Mouse (Mus musculus): ENCODE measurements around the gene Naa50. TPM values are rescaled to one million over a fixed set of nuclear protein-coding genes. Genes with fewer than 3 reads are reported as not detected.

The Naa50 gene
- polyA plus RNA-seq (2012; ENCODE audit: insufficient read depth, low replicate concordance), result 1.1 and 6.5 TPM in 2 replicates

DNA sequence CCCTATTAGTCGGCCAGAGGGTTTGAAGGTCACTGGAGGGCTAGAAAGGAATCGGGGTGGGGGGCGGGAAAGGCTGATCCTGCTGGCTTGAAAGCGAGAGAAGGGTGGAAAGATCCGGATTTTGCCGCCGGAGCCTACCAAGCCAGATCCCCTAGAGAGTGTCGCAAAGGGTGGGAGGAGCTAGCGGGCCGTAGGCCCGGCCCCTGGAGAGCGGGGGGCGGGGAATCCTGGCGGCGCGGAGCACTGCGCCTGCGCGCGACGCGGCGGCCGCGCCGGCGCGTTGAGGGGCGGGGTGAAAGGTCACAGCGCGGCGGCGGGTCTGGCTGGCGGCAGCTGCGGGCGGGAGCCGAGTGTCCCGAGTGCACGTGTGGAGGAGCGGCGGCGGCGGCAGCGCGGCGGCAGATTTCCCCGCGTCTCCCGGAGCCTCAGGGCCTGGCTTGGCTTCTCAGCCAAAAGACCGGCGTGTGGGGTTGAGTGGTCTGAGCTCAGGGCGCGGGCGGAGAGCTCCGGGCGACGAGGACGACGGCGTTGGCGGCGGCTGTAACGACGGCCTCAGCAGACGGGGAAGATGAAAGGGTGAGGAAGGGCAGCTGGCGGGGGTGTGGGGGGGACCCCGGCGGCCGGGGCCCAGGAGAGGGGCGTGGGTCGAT lies at the start of gene Naa50, which contains the start of gene Atp6v1a:
Gene Naa50 (plus strand): TSS at position 295 of the 650 bp plus-strand sequence.
Gene Atp6v1a (minus strand): TSS at position 170 of the 650 bp plus-strand sequence.
- H3K27me3 ChIP-seq (replicated peaks), result no peaks in the 10 kb centered on the region
- H3K36me3 ChIP-seq (replicated peaks; ENCODE audit: low read length), result peaks cover 2% of the 10 kb centered on the region
- H3K4me1 ChIP-seq, result peaks cover 33% of the 10 kb centered on the region
- H3K9me3 ChIP-seq, result no peaks in the 10 kb centered on the region
- peak within 1 kb of the TSS; percentile 100 for H3K4me3 ChIP-seq (replicated peaks)
- no peak for TF ChIP-seq GATA1 (IDR thresholded peaks at IDR 0.05; ENCODE audit: borderline replicate concordance, low read length)

DNA sequence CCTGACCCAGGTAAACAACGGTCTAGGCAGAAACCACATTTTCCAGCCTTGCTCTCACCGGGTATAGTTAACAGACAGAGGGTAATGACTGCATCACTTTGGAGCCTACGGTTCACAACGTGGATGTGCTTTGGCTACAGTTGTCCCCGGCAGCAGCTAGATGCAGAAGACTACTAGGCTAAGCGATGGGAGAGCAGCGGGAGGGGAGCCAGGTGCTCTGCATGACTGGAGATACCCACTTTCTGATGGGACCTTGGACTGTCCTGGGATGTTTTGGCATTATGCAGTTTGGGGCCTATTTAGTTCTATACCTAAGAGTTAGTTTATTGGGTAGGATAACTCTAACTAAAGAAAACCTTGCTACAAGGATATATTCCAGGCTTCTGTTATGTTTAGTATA lies 40.3 kb upstream of the Naa50 start:
- H3K36me3 ChIP-seq (replicated peaks; ENCODE audit: low read length), result peaks cover 98% of the 10 kb centered on the region
- H3K9me3 ChIP-seq, result no peaks in the 10 kb centered on the region
- no peak overlapping the region for H3K4me3 ChIP-seq (replicated peaks)
- TF ChIP-seq FLI1 (IDR thresholded peaks at IDR 0.05; ENCODE audit: low read length) (no peak), GATA1 (IDR thresholded peaks at IDR 0.05; ENCODE audit: borderline replicate concordance, low read length) (no peak)
- H3K27me3 ChIP-seq (replicated peaks), result no peaks in the 10 kb centered on the region
- H3K4me1 ChIP-seq, result no peaks in the 10 kb centered on the region

DNA sequence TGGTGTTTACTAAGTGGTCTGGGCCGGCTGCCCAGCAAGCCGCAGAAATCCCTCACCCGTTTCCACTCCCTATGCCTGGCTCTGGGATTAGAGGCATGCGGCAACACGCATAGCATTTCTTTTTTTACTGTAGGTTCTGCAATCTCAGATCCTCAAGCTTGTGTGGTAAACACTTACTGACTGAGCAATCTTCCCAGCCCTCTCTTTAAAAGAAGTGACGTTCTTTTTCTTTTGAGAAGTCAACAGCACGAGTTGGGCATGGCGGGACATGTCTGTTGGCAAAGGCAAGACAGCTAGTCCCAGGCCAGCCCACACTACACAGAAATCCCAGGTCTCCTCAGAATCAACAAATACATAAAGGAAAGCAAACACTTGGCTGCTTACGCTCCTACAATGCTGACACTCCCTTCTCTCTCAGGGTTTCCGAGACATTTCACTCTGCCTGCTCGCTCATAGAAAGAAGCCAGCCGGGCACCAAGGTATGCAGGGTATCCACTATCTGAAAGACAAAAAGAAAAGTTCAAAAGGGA lies 38.4 kb upstream of the Naa50 start:
- H3K4me1 ChIP-seq, result no peaks in the 10 kb centered on the region
- H3K27me3 ChIP-seq (replicated peaks), result no peaks in the 10 kb centered on the region
- H3K4me3 ChIP-seq (replicated peaks), result no peak overlapping the region
- H3K36me3 ChIP-seq (replicated peaks; ENCODE audit: low read length), result peaks cover 92% of the 10 kb centered on the region
- no peaks in the 10 kb centered on the region for H3K9me3 ChIP-seq
- no peak for TF ChIP-seq FLI1 (IDR thresholded peaks at IDR 0.05; ENCODE audit: low read length)
- TF ChIP-seq GATA1 (IDR thresholded peaks at IDR 0.05; ENCODE audit: borderline replicate concordance, low read length), result no peak

DNA sequence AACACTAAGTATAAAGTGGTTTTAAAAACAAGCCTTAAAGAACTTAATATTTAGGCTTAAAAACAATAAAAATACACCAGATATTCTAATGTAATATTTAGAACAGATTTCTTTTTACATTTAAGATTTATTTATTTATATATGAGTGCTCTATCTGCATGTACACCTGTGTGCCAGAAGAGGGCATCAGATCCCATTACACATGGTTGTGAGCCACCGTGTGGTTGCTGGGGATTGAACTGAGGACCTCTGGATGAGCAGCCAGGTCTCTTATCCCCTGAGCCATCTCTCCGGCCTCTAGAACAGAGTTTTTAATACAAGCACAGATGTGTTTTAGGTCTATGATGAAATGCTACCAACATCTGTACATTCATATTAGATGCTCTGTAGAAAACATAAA lies 36.7 kb upstream of the Naa50 start:
- H3K36me3 ChIP-seq (replicated peaks; ENCODE audit: low read length), result peaks cover 93% of the 10 kb centered on the region

DNA sequence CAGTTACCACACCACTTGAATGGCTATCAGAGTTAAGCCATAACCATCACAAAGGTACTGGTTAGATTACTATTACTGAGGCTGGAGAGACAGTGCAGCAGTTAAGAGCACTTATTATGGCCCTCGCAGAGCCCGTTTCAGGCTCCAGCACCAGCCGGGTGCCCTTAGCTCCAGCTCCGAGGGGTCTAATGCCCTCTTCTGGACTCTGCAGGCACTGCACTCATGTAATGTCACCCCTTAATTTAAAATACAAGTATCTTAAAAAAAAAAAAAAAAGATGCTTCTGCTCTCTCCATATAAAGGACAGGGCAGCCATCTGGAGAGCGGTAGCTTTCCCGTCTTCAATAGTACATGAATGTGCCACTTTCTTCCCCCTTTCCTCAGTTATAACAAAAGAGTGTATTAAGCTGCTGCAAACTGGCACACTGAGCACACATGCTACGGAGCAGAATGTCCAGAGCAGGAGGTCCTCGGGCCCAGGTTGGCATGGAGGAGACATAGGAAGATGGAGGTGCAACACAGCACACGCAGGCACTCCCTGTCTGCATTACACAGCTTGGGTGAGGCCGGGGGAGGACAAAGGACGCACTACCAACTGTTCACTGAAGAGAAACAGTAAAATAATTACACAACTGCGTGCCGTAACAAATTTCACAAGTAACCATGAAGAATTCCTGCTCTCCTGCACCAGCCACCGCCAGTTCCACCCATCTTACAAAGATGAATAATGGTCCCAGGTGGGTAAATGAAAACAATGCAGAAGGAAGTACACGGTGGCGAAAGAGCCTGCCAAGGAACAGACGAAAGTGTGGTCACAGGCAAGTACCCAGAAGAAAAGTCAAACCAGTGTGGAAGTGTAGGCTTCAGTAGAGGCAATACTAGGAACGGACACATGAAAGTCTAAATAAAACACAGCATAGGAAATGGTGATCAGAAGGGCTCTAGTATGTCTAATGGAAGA lies 35.5 kb upstream of the Naa50 start:
- peaks cover 93% of the 10 kb centered on the region for H3K36me3 ChIP-seq (replicated peaks; ENCODE audit: low read length)

More for the DNA sequence above, 36.7 kb upstream of the Naa50 start:
- H3K4me1 ChIP-seq, result no peaks in the 10 kb centered on the region
- no peaks in the 10 kb centered on the region for H3K9me3 ChIP-seq
- no peaks in the 10 kb centered on the region for H3K27me3 ChIP-seq (replicated peaks)
- TF ChIP-seq GATA1 (IDR thresholded peaks at IDR 0.05; ENCODE audit: borderline replicate concordance, low read length) (no peak), FLI1 (IDR thresholded peaks at IDR 0.05; ENCODE audit: low read length) (no peak)
- no peak overlapping the region for H3K4me3 ChIP-seq (replicated peaks)

DNA sequence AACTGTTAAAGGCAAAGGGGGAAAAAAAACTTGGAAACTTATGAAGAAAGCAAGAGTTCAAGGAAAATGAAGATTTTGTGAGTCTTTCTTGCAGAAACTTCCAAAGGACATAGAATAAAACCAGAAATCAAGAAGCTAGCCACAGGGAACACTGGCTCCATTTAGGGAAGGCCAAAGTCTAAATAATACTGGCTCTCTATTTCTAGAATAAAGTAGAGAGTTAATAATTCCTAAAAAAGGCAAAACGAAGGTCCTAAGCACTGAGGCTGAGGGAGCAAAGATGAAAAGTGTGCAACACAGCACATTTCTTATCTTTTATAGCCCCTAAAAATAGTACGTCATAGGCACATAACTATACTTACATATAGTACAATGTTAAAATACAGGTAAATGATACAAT lies 34.4 kb upstream of the Naa50 start:
- Histone ChIP-seq H3K27me3 (replicated peaks) (no peaks in the 10 kb centered on the region), H3K4me1 (peaks cover 9% of the 10 kb centered on the region), H3K36me3 (replicated peaks; ENCODE audit: low read length) (peaks cover 93% of the 10 kb centered on the region), H3K4me3 (replicated peaks) (no peak overlapping the region), H3K9me3 (no peaks in the 10 kb centered on the region)
- TF ChIP-seq FLI1 (IDR thresholded peaks at IDR 0.05; ENCODE audit: low read length) (no peak), GATA1 (IDR thresholded peaks at IDR 0.05; ENCODE audit: borderline replicate concordance, low read length) (no peak)

More for the DNA sequence above, 35.5 kb upstream of the Naa50 start:
- no peaks in the 10 kb centered on the region for H3K27me3 ChIP-seq (replicated peaks)
- TF ChIP-seq FLI1 (IDR thresholded peaks at IDR 0.05; ENCODE audit: low read length), result no peak
- no peak for TF ChIP-seq GATA1 (IDR thresholded peaks at IDR 0.05; ENCODE audit: borderline replicate concordance, low read length)
- H3K4me1 ChIP-seq, result peaks cover 5% of the 10 kb centered on the region
- H3K4me3 ChIP-seq (replicated peaks), result no peak overlapping the region
- H3K9me3 ChIP-seq, result no peaks in the 10 kb centered on the region

DNA sequence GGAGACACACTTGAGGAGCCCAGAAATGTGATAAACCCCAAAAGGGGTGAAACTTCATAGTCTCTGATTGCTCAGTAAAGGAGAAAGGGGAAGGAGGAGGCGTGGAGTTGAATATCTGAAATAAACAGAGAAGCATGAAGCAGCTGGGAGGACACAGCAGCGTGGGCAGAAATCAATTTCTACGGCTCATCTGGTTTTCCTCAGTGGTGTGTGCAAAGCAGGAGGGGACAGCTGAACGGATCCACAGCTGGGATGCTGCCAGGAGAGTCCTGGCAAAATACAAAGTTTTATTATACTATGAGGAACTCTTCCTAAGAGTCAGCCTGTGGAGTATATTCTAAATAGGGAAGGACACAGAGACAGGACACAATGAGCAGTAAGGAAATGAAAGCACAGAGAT lies 30.6 kb upstream of the Naa50 start:
- Histone ChIP-seq H3K36me3 (replicated peaks; ENCODE audit: low read length) (peaks cover 88% of the 10 kb centered on the region), H3K4me1 (peaks cover 9% of the 10 kb centered on the region), H3K4me3 (replicated peaks) (no peak overlapping the region), H3K9me3 (no peaks in the 10 kb centered on the region), H3K27me3 (replicated peaks) (no peaks in the 10 kb centered on the region)
- no peak for TF ChIP-seq FLI1 (IDR thresholded peaks at IDR 0.05; ENCODE audit: low read length)
- no peak for TF ChIP-seq GATA1 (IDR thresholded peaks at IDR 0.05; ENCODE audit: borderline replicate concordance, low read length)

DNA sequence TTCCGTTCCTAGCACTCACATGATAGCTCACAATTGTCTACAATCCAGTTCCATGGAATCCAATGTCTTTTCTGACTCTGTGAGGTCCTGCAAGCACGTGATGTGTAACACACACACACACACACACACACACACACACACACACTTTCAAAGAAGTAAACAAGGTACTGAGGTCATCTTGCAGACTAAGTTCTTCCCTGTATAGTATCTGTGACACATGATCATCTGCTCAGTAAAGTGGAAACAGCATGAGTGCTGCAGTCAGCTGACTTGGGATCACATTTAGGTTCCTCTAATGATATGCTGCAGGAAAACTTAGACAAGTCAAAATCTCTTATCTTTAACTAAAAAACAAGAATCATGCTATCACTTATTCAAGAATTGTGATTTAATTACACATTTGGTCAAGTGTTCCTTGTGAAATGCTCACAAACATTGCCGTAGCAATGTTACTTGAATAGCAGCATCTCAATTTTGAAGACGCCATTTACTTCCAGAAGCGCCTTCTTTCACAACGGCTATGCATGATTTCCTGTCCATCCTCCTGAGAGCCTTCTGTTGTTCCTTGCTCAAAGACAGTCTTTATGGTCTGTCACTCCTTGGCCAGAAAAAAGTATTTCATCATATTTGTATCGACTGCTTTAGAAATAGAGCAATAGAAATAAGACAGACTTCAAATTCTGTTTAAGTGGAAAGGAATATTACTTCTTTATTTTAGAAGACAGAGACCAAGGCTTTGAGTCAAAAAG lies 19.7 kb upstream of the Naa50 start:
- peaks cover 55% of the 10 kb centered on the region for H3K36me3 ChIP-seq (replicated peaks; ENCODE audit: low read length)
- H3K27me3 ChIP-seq (replicated peaks), result no peaks in the 10 kb centered on the region
- H3K9me3 ChIP-seq, result no peaks in the 10 kb centered on the region
- TF ChIP-seq GATA1 (IDR thresholded peaks at IDR 0.05; ENCODE audit: borderline replicate concordance, low read length), result no peak
- no peak for TF ChIP-seq FLI1 (IDR thresholded peaks at IDR 0.05; ENCODE audit: low read length)
- H3K4me1 ChIP-seq, result peaks cover 31% of the 10 kb centered on the region
- H3K4me3 ChIP-seq (replicated peaks), result no peak overlapping the region

DNA sequence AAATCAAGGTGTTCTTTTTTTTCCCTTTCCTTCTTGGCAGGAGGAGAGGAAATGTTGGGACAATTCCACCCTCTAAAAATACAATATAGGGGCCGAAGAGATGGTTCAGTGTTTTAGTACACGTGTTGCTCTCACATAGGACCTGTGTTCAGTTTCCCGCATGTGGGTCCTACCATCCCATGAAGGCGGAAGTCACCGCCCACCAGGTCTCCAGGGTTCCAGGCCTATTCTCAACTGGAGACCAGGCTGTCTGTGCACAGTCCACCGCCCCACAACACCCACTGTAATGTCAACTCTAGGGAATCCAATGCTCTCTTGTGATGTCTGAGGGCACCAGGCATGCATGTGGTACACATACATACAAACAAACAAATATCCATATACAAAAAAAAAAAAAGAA lies 17.5 kb upstream of the Naa50 start:
- peaks cover 37% of the 10 kb centered on the region for H3K36me3 ChIP-seq (replicated peaks; ENCODE audit: low read length)
- peaks cover 42% of the 10 kb centered on the region for H3K4me1 ChIP-seq
- H3K27me3 ChIP-seq (replicated peaks), result no peaks in the 10 kb centered on the region
- H3K4me3 ChIP-seq (replicated peaks), result no peak overlapping the region
- no peaks in the 10 kb centered on the region for H3K9me3 ChIP-seq
- TF ChIP-seq GATA1 (IDR thresholded peaks at IDR 0.05; ENCODE audit: borderline replicate concordance, low read length) (no peak), FLI1 (IDR thresholded peaks at IDR 0.05; ENCODE audit: low read length) (no peak)
